Mouse (Mus musculus) activated CD4-positive, CD25-positive, alpha-beta regulatory T cell, adult 4 months (primary cell): ENCODE results near the gene Tnfaip8l2. TPM values are rescaled to one million over a fixed set of nuclear protein-coding genes. Genes with fewer than 3 reads are reported as not detected.
"Not testable (repeated sequence)": the region's sequence is repeated elsewhere in the genome, so short reads cannot be mapped to it uniquely, and the experiment has no call there.

ENCODE experiments used
- ATAC-seq: one replicate; pipeline ENCODE4 v1.8.0; 2017
- polyA plus RNA-seq, 2 experiments: library from polyadenylated mRNA; unstranded; fragments of 100-300 nt; shearing (Covaris generic); gene quantifications; one replicate each; pipeline ENCODE4 v1.2.1; 2017

Tnfaip8l2 gene
- polyA plus RNA-seq, 2 experiments from 2014 or later, result 216 to 232 TPM

DNA sequence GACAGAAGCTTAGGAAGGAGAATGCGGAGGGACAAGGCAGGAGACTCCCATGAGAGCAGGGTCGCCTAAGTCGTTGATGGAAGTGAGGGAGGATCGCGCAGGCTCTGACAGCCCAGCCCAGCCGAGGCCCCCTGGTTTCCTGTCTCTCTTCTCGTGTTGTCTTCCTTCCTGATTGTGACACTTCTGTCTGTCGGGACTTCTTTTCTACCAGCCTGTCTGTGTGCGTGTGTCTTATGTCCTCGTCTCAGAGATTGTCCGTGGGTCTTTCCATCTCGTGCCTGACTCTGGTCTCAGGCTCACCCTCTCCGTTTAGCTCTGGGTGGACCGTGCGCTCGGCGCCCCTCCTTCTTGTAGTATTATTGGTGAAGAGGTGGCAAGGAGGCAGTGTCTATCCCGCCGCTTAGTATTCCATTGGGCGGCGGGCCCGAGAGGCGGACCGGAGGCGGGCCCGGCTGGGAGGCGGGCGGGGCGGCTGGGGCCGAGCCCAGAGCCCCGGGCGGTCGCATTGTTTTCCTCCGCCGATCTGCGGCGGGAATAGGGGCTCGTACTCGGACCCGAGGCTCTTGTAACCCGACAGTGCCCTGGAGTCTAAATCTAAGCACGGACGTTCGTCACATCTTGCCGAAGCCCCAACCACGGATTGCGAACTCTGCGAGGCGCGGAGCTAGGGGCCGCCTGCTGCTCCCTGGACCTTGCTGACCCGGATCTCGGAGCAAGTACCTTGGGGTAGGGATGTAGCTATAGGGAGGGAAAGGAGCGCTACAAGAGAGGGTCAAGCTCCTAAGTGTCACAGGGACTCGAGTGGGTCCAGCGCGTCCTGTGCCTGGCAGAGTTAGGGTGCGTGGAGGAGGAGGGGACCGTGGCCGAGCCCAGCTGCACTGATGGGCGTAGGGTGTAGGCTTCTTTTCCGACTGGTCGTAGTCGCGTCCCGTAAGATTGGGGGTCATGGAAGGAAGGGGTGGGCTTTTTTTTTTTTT is 18.1 kb upstream of the Tnfaip8l2 start, which contains the start of gene Sema6c:
TSS of gene Sema6c (plus strand) at position 471 of the 977 bp plus-strand sequence.
- ATAC-seq, result peak; percentile 99

DNA sequence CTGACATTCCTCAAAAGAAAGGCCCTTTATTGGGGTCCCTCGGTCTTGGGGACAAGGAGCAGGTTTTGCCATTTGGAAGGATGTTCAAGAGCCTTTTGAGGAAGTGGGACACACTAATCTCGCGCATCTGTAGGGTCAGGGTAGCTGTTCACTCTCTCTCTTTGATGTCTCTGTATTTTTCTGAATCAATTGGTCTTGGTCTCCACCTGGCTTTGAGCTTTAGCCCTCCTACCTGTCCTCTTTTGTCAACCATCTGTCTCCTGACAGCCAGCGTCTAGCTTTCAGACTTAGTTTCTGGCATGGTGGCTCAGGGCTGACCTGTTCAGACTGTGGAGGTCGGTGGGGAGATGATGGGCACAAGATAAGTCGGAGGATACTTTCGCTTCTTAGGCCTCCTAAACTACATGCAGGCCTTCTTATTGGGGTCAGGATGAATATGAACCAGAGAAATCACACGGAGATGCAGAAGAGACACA is 17.4 kb upstream of the Tnfaip8l2 start:
- ATAC-seq, result peak; percentile 25

DNA sequence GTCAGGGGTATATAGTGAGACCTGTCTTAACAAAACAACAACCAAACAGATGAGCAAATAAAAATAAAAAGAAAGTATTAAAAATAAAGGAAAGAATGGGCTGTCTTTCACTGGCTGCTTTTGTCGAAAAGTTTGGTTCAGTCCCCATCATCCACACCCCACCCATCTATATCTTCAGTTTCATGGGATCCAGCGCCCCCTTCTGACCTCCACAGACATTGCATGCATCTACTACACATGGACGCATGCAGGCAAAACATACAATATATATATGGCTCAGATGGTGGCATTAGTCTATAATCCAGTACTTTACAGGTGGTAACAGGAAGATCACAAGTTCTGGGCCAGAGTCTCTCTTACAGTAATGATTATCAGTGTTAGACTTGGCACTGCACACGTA is 11.7 kb upstream of the Tnfaip8l2 start:
- no peak for ATAC-seq

- ATAC-seq, result no peak
Observed at GRCm38 (mm10) chr3:95147924-95148323, 5.8 kb upstream of the Tnfaip8l2 start.

GRCm38 (mm10) chr3:95142617-95143011 is 454 bp upstream of the Tnfaip8l2 start:
- ATAC-seq, result peak; percentile 55

DNA sequence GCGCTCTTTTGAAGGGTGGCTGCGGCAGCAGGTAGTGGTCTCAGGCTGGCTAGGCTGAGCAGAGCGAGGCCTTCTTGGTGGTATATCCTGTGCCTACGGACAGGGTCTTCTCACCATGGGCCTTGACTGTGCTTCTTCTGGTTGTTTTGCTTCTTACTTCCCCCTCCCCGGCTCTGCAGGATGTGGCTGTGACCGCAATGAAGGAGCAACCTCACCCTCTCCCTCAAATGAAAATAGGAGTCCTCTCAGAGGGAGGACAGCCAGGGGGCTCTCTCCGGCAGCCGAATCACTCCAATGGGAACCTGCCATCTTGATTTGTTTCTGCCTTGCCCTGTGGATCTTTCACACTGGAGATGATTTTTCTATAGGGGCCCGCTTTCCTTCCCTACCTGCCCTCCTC is 686 bp downstream of the Tnfaip8l2 start:
- peak; percentile 92 for ATAC-seq

DNA sequence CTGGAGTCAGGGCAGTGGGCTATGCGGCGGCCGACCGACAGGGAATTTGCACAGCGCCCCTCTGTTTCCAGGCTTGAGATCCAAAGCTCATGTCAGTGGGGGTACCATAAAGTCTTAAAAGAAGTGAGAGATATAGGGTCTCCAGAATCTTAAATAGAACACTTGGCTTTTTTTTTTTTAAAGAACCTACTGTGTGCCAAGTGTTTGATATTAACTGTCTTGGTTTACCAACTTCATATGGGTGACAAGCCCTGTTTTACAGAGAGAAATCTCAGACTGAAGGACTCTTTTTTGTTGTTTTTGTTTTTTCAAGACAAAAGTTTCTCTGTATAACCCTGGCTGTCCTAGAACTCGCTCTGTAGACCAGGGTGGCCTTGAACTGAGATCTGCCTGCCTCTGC is 1.4 kb downstream of the Tnfaip8l2 start:
- ATAC-seq, result no peak

DNA sequence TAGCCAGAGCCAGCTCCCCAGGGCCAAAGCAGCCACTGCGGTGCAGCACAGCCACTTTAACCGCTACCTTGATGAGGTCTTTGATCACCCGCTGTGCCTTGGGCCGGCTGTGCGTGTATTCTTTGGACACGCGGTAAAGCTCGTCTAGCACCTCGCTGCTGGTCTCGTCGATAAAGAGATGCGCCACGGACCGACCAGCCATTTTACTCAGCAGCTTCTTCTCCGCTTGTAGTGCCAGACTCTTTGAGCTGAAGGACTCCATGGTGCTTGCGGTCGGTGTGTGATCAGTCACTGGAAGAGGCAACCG is 1.9 kb downstream of the Tnfaip8l2 start:
- ATAC-seq, result no peak

- ATAC-seq, result no peak
Observed at GRCm38 (mm10) chr3:95139586-95140288, 2.4 kb downstream of the Tnfaip8l2 start.

DNA sequence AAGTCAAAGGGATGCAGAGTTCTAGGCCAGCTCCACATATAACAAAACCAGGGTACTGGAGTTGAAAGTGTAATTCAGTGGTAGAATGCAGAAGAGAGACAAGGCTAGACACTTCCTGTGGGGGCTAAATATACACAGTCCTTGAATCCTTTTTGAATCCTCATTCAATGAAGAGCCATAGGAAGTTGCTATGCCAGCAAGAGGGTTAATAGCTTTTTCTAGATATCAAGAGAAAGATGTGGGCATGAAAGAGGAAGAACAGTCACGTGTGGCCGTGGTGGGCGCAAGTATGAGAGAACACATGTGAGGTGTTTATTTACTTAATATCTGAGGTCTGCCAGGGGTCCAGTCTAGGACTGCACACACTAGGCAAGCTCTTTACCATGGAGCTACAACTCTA is 5.8 kb downstream of the Tnfaip8l2 start:
- no peak for ATAC-seq

DNA sequence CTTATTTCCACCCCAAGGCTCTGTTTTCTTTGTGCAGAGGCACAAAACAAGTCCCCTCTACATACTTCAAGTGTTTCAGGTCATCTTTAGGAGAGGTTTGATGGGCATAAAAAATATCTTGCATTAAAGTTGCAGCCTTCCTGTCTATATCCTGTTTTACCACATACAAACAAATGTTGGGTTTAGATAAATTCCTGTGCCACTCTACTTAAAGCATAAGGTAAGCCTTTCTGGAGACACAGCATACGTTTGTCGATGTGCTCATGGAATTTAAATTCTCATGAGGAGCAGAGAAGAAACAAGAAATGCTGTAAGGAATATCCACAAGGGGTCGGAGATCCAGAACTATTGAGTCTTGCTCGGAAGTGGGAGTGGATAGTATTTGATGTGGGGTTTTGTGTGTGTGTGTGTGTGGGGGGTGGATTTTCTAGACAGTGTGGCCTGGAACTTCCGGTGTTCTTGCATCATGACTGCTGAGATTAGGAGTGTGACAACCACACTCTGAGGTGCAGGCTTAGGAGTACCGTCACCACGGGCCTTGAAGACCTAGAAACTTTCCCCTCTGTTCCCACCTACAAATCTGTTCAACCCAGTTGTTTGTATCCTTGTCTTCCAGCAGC is 6.6 kb downstream of the Tnfaip8l2 start:
- ATAC-seq, result peak; percentile 82

- ATAC-seq, result no peak
Observed at GRCm38 (mm10) chr3:95135023-95135422, 7.1 kb downstream of the Tnfaip8l2 start.

DNA sequence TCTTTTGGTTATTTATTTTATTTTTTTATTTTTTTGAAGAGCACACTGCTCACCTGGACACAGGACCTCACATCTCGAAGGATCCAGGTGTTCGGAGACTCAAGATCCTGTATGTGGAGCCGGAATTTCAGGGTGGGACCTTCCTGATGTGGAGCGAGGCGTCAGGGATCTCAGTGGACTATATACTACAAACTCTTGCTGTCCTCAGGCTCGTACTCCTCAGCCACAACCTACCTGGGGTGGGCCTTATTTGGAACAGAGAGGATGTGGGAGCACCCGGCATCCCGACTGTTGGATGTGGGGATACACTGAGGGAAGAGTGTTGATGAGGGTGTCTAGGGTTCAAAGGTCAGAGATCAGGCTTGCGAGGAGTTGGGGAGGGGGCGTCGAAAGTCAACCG is 8.0 kb downstream of the Tnfaip8l2 start:
- not testable (repeated sequence) for ATAC-seq

DNA sequence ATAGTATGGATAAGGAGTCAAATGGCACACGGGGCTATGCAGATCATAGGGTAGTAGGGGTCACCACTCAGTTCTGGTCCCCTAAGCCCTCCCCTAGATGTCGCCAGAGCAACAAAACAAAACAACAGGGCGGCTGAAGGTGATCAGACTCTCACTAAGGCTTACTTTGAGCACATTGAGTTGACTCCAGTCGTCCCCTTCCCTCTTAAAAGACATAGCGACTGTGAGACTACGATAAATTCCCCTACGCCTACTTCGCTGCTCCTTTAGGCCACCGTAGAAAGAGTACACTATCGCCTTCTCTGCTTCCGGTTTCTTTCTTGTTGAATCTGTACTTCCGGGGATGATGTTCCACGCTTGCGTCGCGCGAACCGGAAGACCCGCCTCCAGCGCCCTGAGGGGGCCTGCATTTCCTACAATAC is 8.5 kb downstream of the Tnfaip8l2 start, which contains the start of the genes Scnm1 and Lysmd1:
TSS of gene Scnm1 (minus strand) at position 332 of the 422 bp plus-strand sequence.
TSS of gene Lysmd1 (plus strand) at position 409 of the 422 bp plus-strand sequence.
- ATAC-seq, result peak; percentile 80

- no peak for ATAC-seq
Observed at GRCm38 (mm10) chr3:95133176-95133575, 9.0 kb downstream of the Tnfaip8l2 start.

GRCm38 (mm10) chr3:95132389-95132788 is 9.8 kb downstream of the Tnfaip8l2 start:
- ATAC-seq, result not testable (repeated sequence)

- no peak for ATAC-seq
Observed at GRCm38 (mm10) chr3:95130081-95130480, 12.1 kb downstream of the Tnfaip8l2 start.

- ATAC-seq, result no peak
Observed at GRCm38 (mm10) chr3:95129226-95129651, 12.9 kb downstream of the Tnfaip8l2 start.

- ATAC-seq, result no peak
Observed at GRCm38 (mm10) chr3:95124972-95125371, 17.2 kb downstream of the Tnfaip8l2 start.

DNA sequence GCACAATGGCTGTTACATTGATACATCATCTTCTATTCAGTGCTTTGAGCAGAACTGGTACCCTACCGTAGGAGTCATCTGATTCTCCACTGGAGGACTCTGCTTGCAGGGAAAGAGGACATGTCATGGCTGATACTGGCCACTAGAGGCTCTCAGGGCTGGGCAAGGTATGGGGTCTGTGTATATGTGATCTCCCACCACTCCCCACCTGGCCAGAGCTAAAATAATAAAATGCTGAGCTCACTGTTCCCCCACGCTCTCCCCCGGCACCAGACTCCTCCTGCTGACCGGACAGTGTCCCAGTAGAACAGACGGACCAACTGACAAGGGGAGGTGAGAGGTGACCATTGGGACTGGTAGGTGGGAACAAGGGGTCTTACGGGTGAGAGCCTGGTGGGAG is 17.9 kb downstream of the Tnfaip8l2 start, which contains the start of gene Tmod4:
TSS of gene Tmod4 (plus strand) at position 231 of the 400 bp plus-strand sequence.
- ATAC-seq, result no peak

GRCm38 (mm10) chr3:95121580-95121979 is 20.6 kb downstream of the Tnfaip8l2 start:
- ATAC-seq, result no peak

DNA sequence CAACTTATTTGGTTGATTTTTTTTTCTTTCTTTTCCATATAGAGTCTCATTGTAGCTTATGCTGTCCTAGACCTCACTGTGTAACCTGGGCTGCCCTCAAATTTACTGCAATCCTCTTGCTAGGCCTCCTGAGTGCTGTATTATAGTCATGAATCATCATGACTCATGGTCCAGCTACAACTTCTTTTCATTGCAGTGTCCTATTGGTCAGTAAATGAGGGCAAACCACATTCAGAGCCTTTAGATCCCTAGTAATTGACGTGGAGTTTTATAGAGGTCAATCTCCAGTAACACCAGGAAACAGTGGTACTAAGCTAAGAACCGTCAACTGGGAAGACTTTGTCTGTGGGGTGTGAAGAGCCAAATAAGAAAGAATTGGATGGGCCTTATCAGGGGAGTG is 24.4 kb downstream of the Tnfaip8l2 start:
- ATAC-seq, result no peak

- ATAC-seq, result no peak
Observed at GRCm38 (mm10) chr3:95112760-95113159, 29.4 kb downstream of the Tnfaip8l2 start.
